Mouse (Mus musculus) brain, embryonic 14.5 days (tissue): ENCODE data around the gene Arhgef3.

Source experiments
- CTCF ChIP-seq: fragments of 200-500 bp; IDR thresholded peaks from 2 replicates; pipeline ENCODE4 v1.5.1; 2012; ENCODE audit warnings: inconsistent platforms, mild to moderate bottlenecking, moderate library complexity, borderline replicate concordance; ENCODE audit not compliant: insufficient read depth, insufficient read length; ENCODE audit errors: extremely low read depth
- POLR2A ChIP-seq: fragments of 200-500 bp; IDR thresholded peaks from 2 replicates; pipeline ENCODE4 v1.6.1; 2012; ENCODE audit warnings: mild to moderate bottlenecking, inconsistent platforms, borderline replicate concordance; ENCODE audit not compliant: poor library complexity, insufficient read depth, insufficient read length, severe bottlenecking; ENCODE audit errors: extremely low read depth

DNA sequence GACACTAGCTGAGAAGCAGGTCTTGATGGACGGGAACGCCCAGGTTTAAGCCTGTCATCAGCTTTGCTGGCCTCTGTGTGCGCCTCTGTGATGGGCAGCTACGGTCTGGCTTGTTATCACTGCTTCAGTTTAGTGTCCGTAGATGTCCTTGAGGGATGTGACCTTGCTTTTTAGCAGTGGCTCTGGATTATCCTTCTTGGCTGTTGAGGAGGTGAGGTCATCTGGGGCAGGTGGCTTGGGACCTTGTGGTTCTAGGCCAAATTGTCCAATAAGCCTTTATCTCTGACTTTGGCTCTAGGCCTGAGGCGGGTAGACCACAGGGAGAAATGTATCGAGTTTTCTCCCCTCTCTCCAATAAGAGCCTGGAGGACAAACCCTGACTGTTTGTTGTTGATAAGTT lies 33.0 kb downstream of the Arhgef3 start:
- no peak for TF ChIP-seq CTCF
- TF ChIP-seq POLR2A, result no peak
